In genomic region chr12:78769031-78769713, GRCm38 (mm10) we compare ENCODE assay signal across 15 mouse cellular contexts. TPM values are rescaled to one million over a fixed set of nuclear protein-coding genes. Genes with fewer than 3 reads are reported as not detected.
DNase-seq lines count a peak whose midpoint lies in the region; ATAC-seq and TF ChIP-seq lines count a peak whose summit lies in the region.
"Had no signal": no experiment of that assay in that cellular context is flagged by ENCODE, and none has a peak within 500 bp of the region (broad histone marks: within the 10 kb centered on the region; RNA-seq: fewer than 3 reads in every experiment).

No protein-coding gene starts in this region.

- POLR2A ChIA-PET in Patski (lab: Charles Lee) = no interaction called here

- no peaks in the 10 kb centered on the region for H3K27me3 ChIP-seq in kidney, postnatal 0 days (ENCODE audit: insufficient read depth, low read length)
- H3K27me3 ChIP-seq in Patski = no peaks in the 10 kb centered on the region
- H3K27me3 ChIP-seq in intestine, postnatal 0 days (replicated peaks; ENCODE audit: control insufficient read depth, insufficient read depth, low read length) = no peaks in the 10 kb centered on the region
- H3K27me3 ChIP-seq: hindbrain, embryonic 15.5 days; neural tube, embryonic 12.5 days had no signal

- CTCF ChIA-PET in Patski (lab: Charles Lee) = no interaction called here

- H3K9me3 ChIP-seq in kidney, postnatal 0 days (replicated peaks; ENCODE audit: low read length) = no peaks in the 10 kb centered on the region
- H3K9me3 ChIP-seq in intestine, postnatal 0 days (ENCODE audit: control insufficient read depth) = no peaks in the 10 kb centered on the region
- H3K9me3 ChIP-seq: G1E; hindbrain, embryonic 15.5 days; neural tube, embryonic 12.5 days had no signal

- 55% methylated on average over 6 of the region's 6 CpGs for WGBS in kidney, postnatal 0 days
- 36% methylated on average over 6 of the region's 6 CpGs for WGBS in intestine, postnatal 0 days

- intact Hi-C loops in gastrocnemius, adult 2 months (cut with DNase I) = no loop called here
- intact Hi-C loops in gastrocnemius, postnatal 36 days (cut with DNase I) = no loop called here

- no peaks in the 10 kb centered on the region for H3K36me3 ChIP-seq in kidney, postnatal 0 days (ENCODE audit: insufficient read depth, low read length)
- H3K36me3 ChIP-seq in intestine, postnatal 0 days (ENCODE audit: control insufficient read depth, insufficient read depth) = no peaks in the 10 kb centered on the region
- H3K36me3 ChIP-seq: hindbrain, embryonic 15.5 days had no signal

- H3K4me1 ChIP-seq in kidney, postnatal 0 days (replicated peaks; ENCODE audit: insufficient read depth, low read length) = no peaks in the 10 kb centered on the region
- H3K4me1 ChIP-seq in intestine, postnatal 0 days (replicated peaks; ENCODE audit: control insufficient read depth, insufficient read depth, low read length) = no peaks in the 10 kb centered on the region; the same call in 1 of the 2 replicates
- H3K4me1 ChIP-seq: hindbrain, embryonic 15.5 days; neural tube, embryonic 12.5 days had no signal

- no peak overlapping the region for H3K4me3 ChIP-seq in gastrocnemius, adult 2 months
- no peak overlapping the region for H3K4me3 ChIP-seq in kidney, postnatal 0 days (replicated peaks; ENCODE audit: low read depth, low read length)
- no peak overlapping the region for H3K4me3 ChIP-seq in intestine, postnatal 0 days (ENCODE audit: low read depth, low read length)
- H3K4me3 ChIP-seq: hindbrain, embryonic 15.5 days; neural tube, embryonic 12.5 days had no signal

- peak overlapping the region; percentile 24; the same call in 1 of the 2 replicates for H3K27ac ChIP-seq in gastrocnemius, adult 2 months
- H3K27ac ChIP-seq in kidney, postnatal 0 days = no peak overlapping the region
- H3K27ac ChIP-seq in intestine, postnatal 0 days (ENCODE audit: low read depth, low read length) = peak overlapping the region; percentile 46; the same call in 1 of the 2 replicates
- H3K27ac ChIP-seq: hindbrain, embryonic 15.5 days; neural tube, embryonic 12.5 days had no signal

- ATAC-seq in kidney, postnatal 0 days (replicated peaks; ENCODE audit: low FRiP score, low read depth) = no peak; the same call in 1 of the 2 replicates
- ATAC-seq in Patski = peak; percentile 71
- peak; percentile 91 for ATAC-seq in intestine, postnatal 0 days

- no peak for TF ChIP-seq CTCF in gastrocnemius, adult 2 months (IDR thresholded peaks at IDR 0.05)
- TF ChIP-seq CTCF in kidney, postnatal 0 days (IDR thresholded peaks at IDR 0.05; ENCODE audit: low read depth) = no peak
- TF ChIP-seq CTCF in Patski (IDR thresholded peaks at IDR 0.05) = no peak
- TF ChIP-seq CTCF in intestine, postnatal 0 days (IDR thresholded peaks at IDR 0.05; ENCODE audit: low read depth) = no peak

- in situ Hi-C loops in Patski (cut with MboI; ENCODE audit: low pct_unique_long_range_greater_than_20kb) = no loop called here

- no peak overlapping the region for H3K9ac ChIP-seq in kidney, postnatal 0 days (ENCODE audit: low read depth, low read length)
- H3K9ac ChIP-seq in intestine, postnatal 0 days (ENCODE audit: low read depth, low read length) = no peak overlapping the region
- H3K9ac ChIP-seq: hindbrain, embryonic 15.5 days; neural tube, embryonic 12.5 days had no signal

- DNase-seq in gastrocnemius, adult 2 months = no peak
- DNase-seq in gastrocnemius, postnatal 36 days = no peak
- DNase-seq in kidney, postnatal 0 days (ENCODE audit: low spot score) = peak; percentile 18
- no peak for DNase-seq in kidney, adult 8-10 months
- DNase-seq in Patski (ENCODE audit: low read depth, low spot score) = peak; percentile 48
- DNase-seq in right cerebral cortex, postnatal 14 days = no peak
- no peak for DNase-seq in right cerebral cortex, postnatal 10 days (ENCODE audit: low spot score in 2 of 2)
- DNase-seq: B cell, adult 2 months; cerebellum, adult 11 months; retina, postnatal 1 day had no signal

- no peak overlapping the region for H3K4me2 ChIP-seq in kidney, postnatal 0 days (ENCODE audit: low read length)
- no peak overlapping the region for H3K4me2 ChIP-seq in intestine, postnatal 0 days (replicated peaks; ENCODE audit: low read depth)
- H3K4me2 ChIP-seq: hindbrain, embryonic 15.5 days; midbrain, embryonic 11.5 days; neural tube, embryonic 12.5 days had no signal

RNA-seq across cellular contexts. Expression of gene Mpp5, which starts 20.5 kb away (rescaled TPM):
- 10 to 100 TPM; 15.4 to 22.9 TPM for total RNA-seq in gastrocnemius, adult 2 months (2021)
- total RNA-seq in gastrocnemius, postnatal 36 days (2021) = 10 to 100 TPM; 13.4 to 14.4 TPM
- polyA plus RNA-seq in kidney, postnatal 0 days (2015; fragmentation: Nextera tagmentation; extraction: Ambion mirVana) = 28.5 and 31.6 TPM in 2 replicates
- 33.6 TPM for polyA plus RNA-seq in Patski (2021)
- 37.5 and 40.2 TPM in 2 replicates for polyA plus RNA-seq in intestine, postnatal 0 days (2015; fragmentation: Nextera tagmentation; extraction: Ambion mirVana)

Comparison
In these comparisons a context has a peak if more than half of its experiments do, and no peak if none do; other contexts are left out.
1. DNase-seq: peak in kidney, postnatal 0 days (single experiment) and Patski (single experiment); none in gastrocnemius, adult 2 months (single experiment), gastrocnemius, postnatal 36 days (0 of 2), kidney, adult 8-10 months (0 of 2), right cerebral cortex, postnatal 14 days (single experiment) and right cerebral cortex, postnatal 10 days (0 of 2).